Mouse (Mus musculus) MEL (cell line): ENCODE data around the gene Pard3b. TPM values are rescaled to one million over a fixed set of nuclear protein-coding genes. Genes with fewer than 3 reads are reported as not detected.
"Not testable (repeated sequence)": the region's sequence is repeated elsewhere in the genome, so short reads cannot be mapped to it uniquely, and the experiment has no call there.

Experiments used
- DNase-seq: peaks from one replicate; pipeline ENCODE4 v3.0.0; 2011; ENCODE audit warnings: low read depth, low spot score
- H3K27ac ChIP-seq: 2 replicates; pipeline ENCODE4 v1.5.1; 2012; ENCODE audit warnings: low read depth, mild to moderate bottlenecking, control low read depth, low read length, moderate library complexity; ENCODE audit not compliant: control insufficient read depth
- H3K27me3 ChIP-seq, 2 experiments: fragments of 150-350 bp in 1 of 2; sonication (generic) in 1 of 2; 2 replicates each; pipeline ENCODE4 v1.6.1; 2012; ENCODE audit warnings: low read length in 2 of 2, mild to moderate bottlenecking in 2 of 2, improper control_type of control experiment in 1 of 2, moderate library complexity in 1 of 2; ENCODE audit not compliant: insufficient read depth in 2 of 2, control insufficient read depth in 1 of 2
- H3K36me3 ChIP-seq, 2 experiments: 2 replicates each; pipeline ENCODE4 v1.6.1; 2012 to 2014; ENCODE audit warnings: low read length in 2 of 2, improper control_type of control experiment in 1 of 2, inconsistent platforms in 1 of 2, mild to moderate bottlenecking in 1 of 2; ENCODE audit not compliant: insufficient read depth in 2 of 2, control insufficient read depth in 1 of 2
- H3K4me1 ChIP-seq, 2 experiments: fragments of 150-350 bp in 1 of 2; sonication (generic) in 1 of 2; 2 replicates each; pipeline ENCODE4 v1.6.1; 2012; ENCODE audit warnings: low read length in 2 of 2, improper control_type of control experiment in 1 of 2, mild to moderate bottlenecking in 1 of 2; ENCODE audit not compliant: insufficient read depth in 2 of 2, control insufficient read depth in 1 of 2
- H3K4me3 ChIP-seq, 2 experiments: fragments of 150-350 bp in 1 of 2; sonication (generic) in 1 of 2; 2 replicates each; pipeline ENCODE4 v1.5.1; 2012; ENCODE audit warnings: low read depth in 2 of 2, low read length in 2 of 2, mild to moderate bottlenecking in 2 of 2, moderate library complexity in 2 of 2, control low read depth in 1 of 2, improper control_type of control experiment in 1 of 2; ENCODE audit not compliant: control insufficient read depth in 1 of 2, insufficient read depth in 1 of 2
- H3K79me2 ChIP-seq: 2 replicates; pipeline ENCODE4 v1.6.1; 2012; ENCODE audit warnings: mild to moderate bottlenecking, low read length, moderate library complexity; ENCODE audit not compliant: control insufficient read depth, poor library complexity, insufficient read depth
- H3K9ac ChIP-seq: 2 replicates; pipeline ENCODE4 v1.6.1; 2012; ENCODE audit warnings: low read depth, mild to moderate bottlenecking, control low read depth, low read length, moderate library complexity; ENCODE audit not compliant: control insufficient read depth, poor library complexity, severe bottlenecking
- H3K9me3 ChIP-seq: fragments of 150-350 bp; sonication (generic); replicated peaks from 2 replicates; pipeline ENCODE4 v1.6.1; 2012; ENCODE audit warnings: mild to moderate bottlenecking, low read length, improper control_type of control experiment, moderate library complexity; ENCODE audit not compliant: insufficient read depth
- CHD2 ChIP-seq: IDR thresholded peaks from 2 replicates; pipeline ENCODE4 v1.6.1; 2011; ENCODE audit warnings: low read length, improper control_type of control experiment
- CTCF ChIP-seq, 3 experiments: IDR thresholded peaks in 2 of 3; conservative IDR thresholded peaks in 1 of 3; 2 replicates each; pipeline ENCODE4 v1.5.1; 2011 to 2012; ENCODE audit warnings: low read length in 3 of 3, low read depth in 2 of 3, mild to moderate bottlenecking in 2 of 3, improper control_type of control experiment in 1 of 3, inconsistent platforms in 1 of 3, mixed read lengths in 1 of 3, moderate library complexity in 1 of 3; ENCODE audit not compliant: control insufficient read depth in 1 of 3, insufficient read depth in 1 of 3, poor library complexity in 1 of 3, severe bottlenecking in 1 of 3
- EP300 ChIP-seq, 2 experiments: IDR thresholded peaks; 2 replicates each; pipeline ENCODE4 v1.6.1; 2011; ENCODE audit warnings: improper control_type of control experiment in 2 of 2, low read length in 2 of 2, low read depth in 1 of 2, mild to moderate bottlenecking in 1 of 2
- GABPA ChIP-seq: IDR thresholded peaks from 2 replicates; pipeline ENCODE4 v1.6.1; 2012; ENCODE audit warnings: low read depth, mild to moderate bottlenecking, inconsistent platforms, low read length, improper control_type of control experiment, moderate library complexity
- MAFK ChIP-seq: IDR thresholded peaks from 2 replicates; pipeline ENCODE4 v1.6.1; 2011; ENCODE audit warnings: low read depth, mild to moderate bottlenecking, low read length, improper control_type of control experiment, borderline replicate concordance
- MAZ ChIP-seq: IDR thresholded peaks from 2 replicates; pipeline ENCODE4 v1.6.1; 2012; ENCODE audit warnings: low read depth, mild to moderate bottlenecking, inconsistent platforms, low read length, improper control_type of control experiment
- MEF2A ChIP-seq: IDR thresholded peaks from 2 replicates; pipeline ENCODE4 v1.6.1; 2014; ENCODE audit warnings: low read depth, mild to moderate bottlenecking, inconsistent platforms, low read length, improper control_type of control experiment; ENCODE audit not compliant: poor library complexity, insufficient replicate concordance, severe bottlenecking; ENCODE audit errors: extremely low read depth
- MXI1 ChIP-seq: IDR thresholded peaks from 2 replicates; pipeline ENCODE4 v1.6.1; 2011; ENCODE audit warnings: mild to moderate bottlenecking, low read depth, low read length, improper control_type of control experiment
- MYC ChIP-seq: IDR thresholded peaks from 2 replicates; pipeline ENCODE4 v1.6.1; 2011; ENCODE audit warnings: low read depth, mild to moderate bottlenecking, low read length, improper control_type of control experiment, moderate library complexity
- POLR2A ChIP-seq, 2 experiments: IDR thresholded peaks; 2 replicates each; pipeline ENCODE4 v1.6.1; 2011 to 2012; ENCODE audit warnings: low read length in 2 of 2, mild to moderate bottlenecking in 2 of 2, control low read depth in 1 of 2, improper control_type of control experiment in 1 of 2, low read depth in 1 of 2, moderate library complexity in 1 of 2; ENCODE audit not compliant: control insufficient read depth in 1 of 2, insufficient read depth in 1 of 2, poor library complexity in 1 of 2
- POLR2AphosphoS5 ChIP-seq: IDR thresholded peaks from 2 replicates; pipeline ENCODE4 v1.6.1; 2012; ENCODE audit warnings: low read depth, borderline replicate concordance, mild to moderate bottlenecking, inconsistent platforms, low read length, moderate library complexity, mixed read lengths
- RCOR1 ChIP-seq: IDR thresholded peaks from 2 replicates; pipeline ENCODE4 v1.6.1; 2012; ENCODE audit warnings: low read depth, mild to moderate bottlenecking, inconsistent platforms, low read length, improper control_type of control experiment
- SIN3A ChIP-seq: IDR thresholded peaks from 2 replicates; pipeline ENCODE4 v1.6.1; 2012; ENCODE audit warnings: low read length, improper control_type of control experiment, inconsistent platforms
- SMC3 ChIP-seq: IDR thresholded peaks from 2 replicates; pipeline ENCODE4 v1.6.1; 2011; ENCODE audit warnings: low read depth, low read length, improper control_type of control experiment
- USF1 ChIP-seq: IDR thresholded peaks from 2 replicates; pipeline ENCODE4 v1.6.1; 2014; ENCODE audit warnings: low read depth, mild to moderate bottlenecking, inconsistent platforms, low read length, improper control_type of control experiment, moderate library complexity
- ZC3H11A ChIP-seq: IDR thresholded peaks from 2 replicates; pipeline ENCODE4 v1.6.1; 2012; ENCODE audit warnings: low read depth, mild to moderate bottlenecking, inconsistent platforms, low read length, improper control_type of control experiment
- ZKSCAN1 ChIP-seq: IDR thresholded peaks from 2 replicates; pipeline ENCODE4 v1.6.1; 2012; ENCODE audit warnings: low read depth, mild to moderate bottlenecking, inconsistent platforms, low read length, improper control_type of control experiment, moderate library complexity
- ZMIZ1 ChIP-seq: IDR thresholded peaks from 2 replicates; pipeline ENCODE4 v1.6.1; 2012; ENCODE audit warnings: low read depth, mild to moderate bottlenecking, inconsistent platforms, low read length, improper control_type of control experiment, moderate library complexity
- ZNF384 ChIP-seq: IDR thresholded peaks from 2 replicates; pipeline ENCODE4 v1.6.1; 2012; ENCODE audit warnings: low read depth, mild to moderate bottlenecking, inconsistent platforms, low read length, improper control_type of control experiment
- polyA plus RNA-seq, 2 experiments: library from polyadenylated mRNA; stranded (reverse) in 1 of 2; unstranded in 1 of 2; fragments of >175 nt in 1 of 2; fragments of >200 nt in 1 of 2; gene quantifications; 2 replicates each; pipeline versions ENCODE4 v1.2.1 to v1.2.4; 2012; ENCODE audit warnings: low replicate concordance in 2 of 2, low read depth in 1 of 2; ENCODE audit not compliant: insufficient read length in 2 of 2, insufficient read depth in 1 of 2, missing spikeins in 1 of 2
- total RNA-seq: library from RNA; depleted of rRNA; stranded (reverse); fragments of 300-350 nt; gene quantifications from 2 replicates; pipeline ENCODE4 v1.2.3, GENCODE M21; 2012

Pard3b gene
- total and polyA plus RNA-seq, 3 experiments, result not detected

GRCm38 (mm10) chr1:62598551-62598950 lies 959.9 kb downstream of the Pard3b start:
- Histone ChIP-seq H3K4me3 (no peak overlapping the region), H3K36me3 (no peaks in the 10 kb centered on the region), H3K4me1 (no peaks in the 10 kb centered on the region), H3K79me2 (no peaks in the 10 kb centered on the region), H3K9me3 (no peaks in the 10 kb centered on the region), H3K27ac (no peak overlapping the region), H3K9ac (no peak overlapping the region), H3K27me3 (no peaks in the 10 kb centered on the region)
- DNase-seq, result no peak
- no peak for TF ChIP-seq ZKSCAN1
- TF ChIP-seq MAZ, result no peak
- TF ChIP-seq RCOR1, result no peak
- TF ChIP-seq MEF2A, result no peak
- no peak for TF ChIP-seq MAFK
- no peak for TF ChIP-seq POLR2A (IDR thresholded peaks at IDR 0.05; ENCODE audit: control insufficient read depth in 1 of 2, insufficient read depth in 1 of 2, low read depth in 1 of 2, low read length in 2 of 2, poor library complexity in 1 of 2)
- no peak for TF ChIP-seq SMC3
- TF ChIP-seq SIN3A, result no peak
- no peak for TF ChIP-seq ZC3H11A
- no peak for TF ChIP-seq USF1
- no peak for TF ChIP-seq MYC
- no peak for TF ChIP-seq POLR2AphosphoS5
- no peak for TF ChIP-seq GABPA
- no peak for TF ChIP-seq CTCF (IDR thresholded peaks at IDR 0.05 in 2 of 3, conservative IDR thresholded peaks at IDR 0.05 in 1 of 3; ENCODE audit: control insufficient read depth in 1 of 3, insufficient read depth in 1 of 3, low read depth in 2 of 3, low read length in 3 of 3, poor library complexity in 1 of 3, severe bottlenecking in 1 of 3)
- no peak for TF ChIP-seq EP300 (IDR thresholded peaks at IDR 0.05; ENCODE audit: low read depth in 1 of 2, low read length in 2 of 2)
- no peak for TF ChIP-seq ZNF384
- no peak for TF ChIP-seq MXI1
- TF ChIP-seq ZMIZ1, result no peak
- no peak for TF ChIP-seq CHD2

DNA sequence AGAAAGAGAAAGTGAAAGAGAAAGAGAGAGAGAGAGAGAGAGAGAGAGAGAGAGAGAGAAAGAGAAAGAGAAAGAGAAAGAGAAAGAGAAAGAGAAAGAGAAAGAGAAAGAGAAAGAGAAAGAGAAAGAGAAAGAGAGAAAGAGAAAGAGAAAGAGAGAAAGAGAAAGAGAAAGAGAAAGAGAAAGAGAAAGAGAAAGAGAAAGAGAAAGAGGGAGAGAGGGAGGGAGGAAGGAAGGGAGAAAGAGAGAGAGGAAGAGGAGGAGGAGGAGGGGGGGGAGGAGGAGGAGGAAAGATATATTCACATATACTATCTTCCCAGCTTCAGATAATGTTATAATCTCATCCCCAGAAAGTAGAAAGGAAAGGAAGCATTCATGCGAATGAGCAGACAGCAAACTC lies 966.0 kb downstream of the Pard3b start:
- not testable (repeated sequence) for H3K9ac ChIP-seq, H3K9me3 ChIP-seq, H3K27ac ChIP-seq, H3K79me2 ChIP-seq, H3K27me3 ChIP-seq, DNase-seq, H3K36me3 ChIP-seq, H3K4me1 ChIP-seq, H3K4me3 ChIP-seq
